Mouse (Mus musculus): ENCODE data around the gene Ptprg. TPM values are rescaled to one million over a fixed set of nuclear protein-coding genes. Genes with fewer than 3 reads are reported as not detected.

Gene Ptprg
- total and polyA plus RNA-seq, 3 experiments = not detected

GRCm38 (mm10) chr14:11824915-11825314 lies 271.6 kb downstream of the Ptprg start:
- Histone ChIP-seq H3K4me3 (ENCODE audit: control insufficient read depth in 1 of 2, insufficient read depth in 1 of 2, low read depth in 2 of 2, low read length in 2 of 2) (no peak overlapping the region), H3K27me3 (ENCODE audit: control insufficient read depth in 1 of 2, insufficient read depth in 2 of 2, low read length in 2 of 2) (no peaks in the 10 kb centered on the region), H3K36me3 (ENCODE audit: control insufficient read depth in 1 of 2, insufficient read depth in 2 of 2, low read length in 2 of 2) (no peaks in the 10 kb centered on the region), H3K4me1 (ENCODE audit: control insufficient read depth in 1 of 2, insufficient read depth in 2 of 2, low read length in 2 of 2) (no peaks in the 10 kb centered on the region), H3K9ac (ENCODE audit: control insufficient read depth, low read depth, low read length, poor library complexity, severe bottlenecking) (no peak overlapping the region), H3K79me2 (ENCODE audit: control insufficient read depth, insufficient read depth, low read length, poor library complexity) (no peaks in the 10 kb centered on the region), H3K9me3 (replicated peaks; ENCODE audit: insufficient read depth, low read length) (no peaks in the 10 kb centered on the region), H3K27ac (ENCODE audit: control insufficient read depth, low read depth, low read length) (no peak overlapping the region)
- no peak for DNase-seq (ENCODE audit: low read depth, low spot score)
- TF ChIP-seq RAD21 (IDR thresholded peaks at IDR 0.05; ENCODE audit: low read depth, low read length) (no peak), TAL1 (IDR thresholded peaks at IDR 0.05; ENCODE audit: low read length) (no peak), ZMIZ1 (IDR thresholded peaks at IDR 0.05; ENCODE audit: low read depth, low read length) (no peak), MAX (IDR thresholded peaks at IDR 0.05; ENCODE audit: low read length) (no peak), BHLHE40 (IDR thresholded peaks at IDR 0.05; ENCODE audit: borderline replicate concordance, low read depth, low read length) (no peak), CHD2 (IDR thresholded peaks at IDR 0.05; ENCODE audit: low read length) (no peak), HCFC1 (IDR thresholded peaks at IDR 0.05; ENCODE audit: low read depth, low read length) (no peak), NELFE (IDR thresholded peaks at IDR 0.05; ENCODE audit: low read depth, low read length) (no peak)

- H3K27me3 ChIP-seq (ENCODE audit: control insufficient read depth in 1 of 2, insufficient read depth in 2 of 2, low read length in 2 of 2) = no peaks in the 10 kb centered on the region
- no peak overlapping the region for H3K27ac ChIP-seq (ENCODE audit: control insufficient read depth, low read depth, low read length)
- H3K4me1 ChIP-seq (ENCODE audit: control insufficient read depth in 1 of 2, insufficient read depth in 2 of 2, low read length in 2 of 2) = no peaks in the 10 kb centered on the region
- DNase-seq (ENCODE audit: low read depth, low spot score) = no peak
- no peaks in the 10 kb centered on the region for H3K9me3 ChIP-seq (replicated peaks; ENCODE audit: insufficient read depth, low read length)
- TF ChIP-seq CHD2 (IDR thresholded peaks at IDR 0.05; ENCODE audit: low read length) = no peak
- no peak for TF ChIP-seq CHD1 (IDR thresholded peaks at IDR 0.05; ENCODE audit: low read depth, low read length)
- TF ChIP-seq SMC3 (IDR thresholded peaks at IDR 0.05; ENCODE audit: low read depth, low read length) = no peak
- TF ChIP-seq MAZ (IDR thresholded peaks at IDR 0.05; ENCODE audit: low read depth, low read length) = no peak
- no peak for TF ChIP-seq ZKSCAN1 (IDR thresholded peaks at IDR 0.05; ENCODE audit: low read depth, low read length)
- TF ChIP-seq MXI1 (IDR thresholded peaks at IDR 0.05; ENCODE audit: low read depth, low read length) = no peak
- TF ChIP-seq MYC (IDR thresholded peaks at IDR 0.05; ENCODE audit: low read depth, low read length) = no peak
- TF ChIP-seq UBTF (IDR thresholded peaks at IDR 0.05; ENCODE audit: borderline replicate concordance, insufficient read depth, low read depth, low read length) = no peak
- TF ChIP-seq E2F4 (IDR thresholded peaks at IDR 0.05; ENCODE audit: borderline replicate concordance, low read depth, low read length) = no peak
- TF ChIP-seq HCFC1 (IDR thresholded peaks at IDR 0.05; ENCODE audit: low read depth, low read length) = no peak
- no peak for TF ChIP-seq SIN3A (IDR thresholded peaks at IDR 0.05; ENCODE audit: low read length)
- no peak for TF ChIP-seq ZC3H11A (IDR thresholded peaks at IDR 0.05; ENCODE audit: low read depth, low read length)
- no peak overlapping the region for H3K4me3 ChIP-seq (ENCODE audit: control insufficient read depth in 1 of 2, insufficient read depth in 1 of 2, low read depth in 2 of 2, low read length in 2 of 2)
- no peaks in the 10 kb centered on the region for H3K79me2 ChIP-seq (ENCODE audit: control insufficient read depth, insufficient read depth, low read length, poor library complexity)
- H3K36me3 ChIP-seq (ENCODE audit: control insufficient read depth in 1 of 2, insufficient read depth in 2 of 2, low read length in 2 of 2) = no peaks in the 10 kb centered on the region
- H3K9ac ChIP-seq (ENCODE audit: control insufficient read depth, low read depth, low read length, poor library complexity, severe bottlenecking) = no peak overlapping the region
Measured at GRCm38 (mm10) chr14:11825551-11825950, 272.2 kb downstream of the Ptprg start.
